Mouse (Mus musculus): ENCODE results near the gene 1700067P10Rik.

DNA sequence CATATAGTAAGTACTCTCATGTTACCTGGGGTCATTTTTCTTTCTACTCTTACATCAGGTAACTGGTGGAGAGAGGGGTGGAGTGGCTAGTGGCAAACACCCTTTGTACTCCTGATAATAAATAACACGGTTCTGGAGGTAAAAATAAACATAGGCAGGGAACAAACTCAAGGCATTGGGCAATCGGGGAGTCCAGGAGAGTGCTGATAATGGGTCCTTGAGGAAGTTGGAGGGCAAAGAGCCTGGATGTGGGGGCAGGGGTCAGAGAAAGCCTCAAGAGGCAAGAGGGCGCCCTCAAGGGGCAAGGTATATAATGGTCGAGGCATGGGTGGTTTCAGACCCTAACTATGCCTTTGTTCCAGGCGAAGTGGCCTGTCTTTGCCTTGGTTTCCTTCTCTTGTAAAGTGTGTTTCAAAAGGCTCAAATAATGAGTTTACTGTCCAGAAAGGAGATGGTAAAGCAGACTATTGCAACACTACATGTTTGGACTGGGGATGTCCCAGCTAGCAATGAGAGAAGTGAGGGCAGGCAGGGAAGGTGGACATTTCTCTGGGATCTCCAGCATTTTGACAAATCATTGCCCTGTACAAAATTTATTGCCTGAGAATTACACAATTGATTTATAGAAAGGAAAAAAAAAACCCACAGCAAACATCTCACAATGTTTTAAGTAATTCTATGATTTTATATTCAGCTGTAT lies 37.3 kb upstream of the 1700067P10Rik start:
- TF ChIP-seq CTCF (IDR thresholded peaks at IDR 0.05; ENCODE audit: low read depth, low read length) = no peak
- no peak for TF ChIP-seq GATA2 (IDR thresholded peaks at IDR 0.05; ENCODE audit: borderline replicate concordance, low read depth, low read length)
- TF ChIP-seq TAL1 (conservative IDR thresholded peaks at IDR 0.05; ENCODE audit: low read depth, low read length) = no peak
- no peak for TF ChIP-seq GATA1 (IDR thresholded peaks at IDR 0.05; ENCODE audit: borderline replicate concordance, low read length)
- no peak for TF ChIP-seq POLR2AphosphoS5 (IDR thresholded peaks at IDR 0.05; ENCODE audit: insufficient replicate concordance, low read depth, low read length)
